ENCODE assay signal across 8 mouse cellular contexts in genomic region chr2:58711935-58712334, GRCm38 (mm10).
A peak's percentile ranks its signal among the peaks of the same experiment; 100 is the strongest.
DNase-seq lines count a peak whose midpoint lies in the region; ATAC-seq lines count a peak whose summit lies in the region.

No protein-coding gene starts in this region.

- no peak overlapping the region for H3K9ac ChIP-seq in neural tube, embryonic 15.5 days (replicated peaks)
- no peak overlapping the region for H3K9ac ChIP-seq in midbrain, embryonic 15.5 days

- H3K27ac ChIP-seq in neural tube, embryonic 15.5 days (replicated peaks) = no peak overlapping the region
- H3K27ac ChIP-seq in midbrain, embryonic 15.5 days = no peak overlapping the region

- no peaks in the 10 kb centered on the region for H3K36me3 ChIP-seq in neural tube, embryonic 15.5 days
- no peaks in the 10 kb centered on the region for H3K36me3 ChIP-seq in midbrain, embryonic 15.5 days (replicated peaks)

- 0 out of 2 replicates have a peak, but pooled peaks cover 3% of the 10 kb centered on the region for H3K4me1 ChIP-seq in neural tube, embryonic 15.5 days
- H3K4me1 ChIP-seq in midbrain, embryonic 15.5 days = no peaks in the 10 kb centered on the region

- no peaks in the 10 kb centered on the region for H3K27me3 ChIP-seq in neural tube, embryonic 15.5 days (replicated peaks)
- H3K27me3 ChIP-seq in midbrain, embryonic 15.5 days (replicated peaks) = no peaks in the 10 kb centered on the region

- peak; percentile 11 for DNase-seq in neural tube, embryonic 10.5 days (ENCODE audit: extremely low spot score, low spot score)
- DNase-seq in forelimb bud, embryonic 11.5 days (ENCODE audit: low read depth, low spot score) = peak; percentile 18
- peak; percentile 74 to 77 for DNase-seq in heart, postnatal 14 days
- DNase-seq in layer of hippocampus, postnatal 36 days = peak; percentile 20 to 22
- DNase-seq in ovary, postnatal 36 days (ENCODE audit: low spot score) = peak; percentile 53
- no peak for DNase-seq in spleen, postnatal 4 days (ENCODE audit: low spot score in 2 of 2)

- 61% methylated on average over 5 of the region's 5 CpGs for WGBS in neural tube, embryonic 15.5 days
- WGBS in midbrain, embryonic 15.5 days = 63% methylated on average over 5 of the region's 5 CpGs

- H3K9me3 ChIP-seq in neural tube, embryonic 15.5 days (replicated peaks) = no peaks in the 10 kb centered on the region
- H3K9me3 ChIP-seq in midbrain, embryonic 15.5 days = no peaks in the 10 kb centered on the region

- ATAC-seq in neural tube, embryonic 15.5 days (ENCODE audit: low FRiP score) = no peak
- ATAC-seq in midbrain, embryonic 15.5 days (replicated peaks) = no peak

- H3K4me2 ChIP-seq in neural tube, embryonic 15.5 days = no peak overlapping the region
- no peak overlapping the region for H3K4me2 ChIP-seq in midbrain, embryonic 15.5 days

- intact Hi-C loops in heart, postnatal 14 days (cut with DNase I) = no loop called here

- no peak overlapping the region for H3K4me3 ChIP-seq in neural tube, embryonic 15.5 days (replicated peaks)
- no peak overlapping the region for H3K4me3 ChIP-seq in midbrain, embryonic 15.5 days

Comparison
In these comparisons a context has a peak if more than half of its experiments do, and no peak if none do; other contexts are left out.
1. DNase-seq: peak in neural tube, embryonic 10.5 days (single experiment), forelimb bud, embryonic 11.5 days (single experiment), heart, postnatal 14 days (2 of 2), layer of hippocampus, postnatal 36 days (2 of 2) and ovary, postnatal 36 days (single experiment); none in spleen, postnatal 4 days (0 of 2).